Mouse (Mus musculus) adrenal gland, adult 2 months (tissue): ENCODE results near the gene Lpin2. TPM values are rescaled to one million over a fixed set of nuclear protein-coding genes. Genes with fewer than 3 reads are reported as not detected.

ENCODE experiments used
- DNase-seq: peaks from one replicate; pipeline ENCODE4 v3.0.0; 2021
- polyA plus RNA-seq: library from polyadenylated mRNA; depleted of rRNA; stranded (reverse); fragments of >200 nt; gene quantifications from 2 replicates; pipeline ENCODE4 v1.2.3, GENCODE M21; 2012
- total RNA-seq, 2 experiments: library from RNA; stranded (reverse); gene quantifications; 2 replicates each; pipeline ENCODE4 v1.2.3; 2021

Lpin2 gene
- total and polyA plus RNA-seq, 3 experiments, result 8.2 to 43.0 (median 38.1) TPM

GRCm38 (mm10) chr17:71171161-71171560 lies 11.2 kb upstream of the Lpin2 start:
- DNase-seq, result no peak

GRCm38 (mm10) chr17:71177336-71177735 lies 5.0 kb upstream of the Lpin2 start:
- DNase-seq, result no peak

- DNase-seq, result no peak
Measured at GRCm38 (mm10) chr17:71177949-71178348, 4.4 kb upstream of the Lpin2 start.

GRCm38 (mm10) chr17:71178530-71179181 lies 3.7 kb upstream of the Lpin2 start:
- DNase-seq, result no peak

DNA sequence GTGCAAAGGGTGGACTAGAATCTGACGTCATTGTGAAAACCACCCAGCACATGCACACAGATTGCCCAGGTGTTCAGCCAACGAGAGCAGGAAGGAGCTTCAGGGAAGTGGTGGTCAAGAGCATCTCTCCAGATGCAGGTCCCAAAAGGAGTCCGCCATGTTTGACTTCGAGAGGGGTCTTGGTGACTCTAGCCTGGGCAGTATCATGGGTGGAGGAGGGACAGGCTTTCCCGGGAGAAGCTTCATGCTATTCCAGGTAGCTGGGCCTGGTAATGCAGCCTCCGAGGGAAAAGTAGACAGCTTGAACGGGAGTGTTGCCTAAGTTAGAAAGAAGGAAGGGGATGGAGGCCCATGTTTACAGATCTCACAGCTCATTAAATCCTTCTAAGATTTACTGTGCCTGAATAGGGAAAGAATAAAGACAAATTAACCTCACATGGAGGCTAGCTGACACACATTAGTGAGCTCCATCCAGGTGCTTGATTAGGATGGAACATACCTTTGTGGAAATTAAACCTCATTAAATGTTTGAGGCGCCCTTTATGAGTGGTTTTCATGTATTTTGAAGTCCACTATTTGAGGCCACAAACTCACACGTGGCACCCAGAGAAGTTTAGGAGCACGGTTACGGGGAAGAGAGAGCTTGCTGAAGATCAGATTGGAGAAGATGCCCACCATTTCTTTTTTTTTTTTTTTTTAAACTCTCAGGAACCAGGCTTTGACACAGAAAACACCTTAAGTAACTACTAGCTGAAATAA lies 2.6 kb upstream of the Lpin2 start:
- no peak for DNase-seq

DNA sequence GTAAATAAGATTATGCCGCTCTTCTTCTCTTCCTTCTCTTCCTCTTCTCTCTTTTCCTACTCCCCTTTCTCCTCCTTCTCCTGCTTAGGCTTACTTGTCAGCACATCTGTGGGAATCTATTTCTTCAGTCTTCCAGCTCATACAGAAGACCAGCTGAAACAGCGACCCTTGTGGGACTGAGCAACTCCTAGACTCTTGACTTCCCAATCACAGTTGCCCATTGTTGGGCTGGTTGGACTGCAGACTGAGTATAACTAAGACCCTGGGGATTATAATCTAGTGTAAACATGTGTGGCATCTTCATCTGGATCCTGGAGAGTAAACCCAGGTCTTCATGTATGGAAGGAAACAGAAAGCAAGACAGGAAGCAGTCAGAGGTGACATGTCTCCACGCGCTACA lies 1.8 kb upstream of the Lpin2 start:
- DNase-seq, result no peak

DNA sequence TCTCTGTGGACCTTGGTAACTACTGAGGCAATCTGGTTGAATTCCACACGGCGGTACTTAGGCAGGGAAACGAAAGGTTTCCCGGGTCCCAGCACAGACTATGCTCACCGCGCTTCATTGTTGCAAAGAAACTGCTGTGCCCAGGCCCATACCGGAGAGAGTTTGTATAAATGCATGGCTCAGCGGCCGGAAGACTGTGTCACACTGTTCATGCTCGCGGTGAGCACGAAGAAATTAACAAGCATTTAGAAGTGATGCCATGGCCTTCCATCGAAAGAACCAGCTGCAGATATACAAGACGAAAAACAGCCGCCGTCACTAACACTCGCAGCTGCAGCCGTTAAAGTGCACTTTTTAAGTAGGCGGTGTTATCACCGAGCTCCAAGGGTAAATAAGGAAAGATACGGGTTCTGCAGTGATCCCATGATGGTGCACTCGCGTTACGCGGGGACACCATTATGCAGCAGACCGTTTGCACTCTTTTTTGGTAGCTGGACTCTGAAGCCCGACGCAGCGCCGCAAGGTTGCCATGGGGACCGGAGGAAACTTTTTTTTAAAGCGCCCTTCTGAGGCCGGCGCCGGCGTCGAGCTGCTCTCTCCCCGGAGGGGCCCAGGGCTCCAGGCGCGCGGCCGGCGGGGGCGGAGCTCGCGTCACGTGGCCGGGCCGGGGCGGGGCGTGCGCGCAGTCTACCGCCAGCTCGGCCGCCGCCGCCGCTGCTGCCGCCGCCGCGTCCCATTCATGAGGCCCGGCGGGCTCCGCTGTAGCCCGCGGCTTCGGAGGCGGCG lies 704 bp downstream of the Lpin2 start:
- peak; percentile 96 for DNase-seq

DNA sequence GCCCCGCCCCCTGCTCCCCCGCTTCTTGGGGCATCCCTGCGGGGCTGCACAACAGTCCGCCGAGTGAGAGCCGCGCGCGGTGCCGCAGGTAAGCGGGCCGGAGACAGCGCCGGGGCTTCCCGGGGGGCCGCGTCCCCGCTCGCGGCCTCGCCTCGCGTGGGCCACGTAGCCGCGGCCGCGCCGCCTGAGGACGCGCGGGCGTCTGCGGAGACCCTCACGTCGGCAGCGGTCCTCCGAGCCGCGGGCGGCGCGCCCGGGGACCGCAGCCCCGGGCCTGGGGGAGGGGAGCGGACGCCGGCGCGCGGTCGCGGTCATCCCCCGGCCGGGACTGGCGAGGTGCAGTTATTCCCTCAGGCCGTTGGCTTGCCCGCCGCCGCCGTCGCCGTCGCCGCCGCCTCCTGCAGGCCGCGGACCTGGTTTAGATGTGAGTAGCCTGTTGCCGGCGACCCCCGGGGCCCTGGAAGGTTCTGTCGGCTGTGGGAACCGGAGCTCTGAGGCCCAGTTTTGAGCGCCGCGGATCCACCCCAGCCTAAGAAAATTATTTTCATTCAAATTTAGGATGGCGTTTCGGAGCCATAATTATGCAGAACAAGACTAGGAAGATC lies 1.4 kb downstream of the Lpin2 start:
- DNase-seq, result no peak

DNA sequence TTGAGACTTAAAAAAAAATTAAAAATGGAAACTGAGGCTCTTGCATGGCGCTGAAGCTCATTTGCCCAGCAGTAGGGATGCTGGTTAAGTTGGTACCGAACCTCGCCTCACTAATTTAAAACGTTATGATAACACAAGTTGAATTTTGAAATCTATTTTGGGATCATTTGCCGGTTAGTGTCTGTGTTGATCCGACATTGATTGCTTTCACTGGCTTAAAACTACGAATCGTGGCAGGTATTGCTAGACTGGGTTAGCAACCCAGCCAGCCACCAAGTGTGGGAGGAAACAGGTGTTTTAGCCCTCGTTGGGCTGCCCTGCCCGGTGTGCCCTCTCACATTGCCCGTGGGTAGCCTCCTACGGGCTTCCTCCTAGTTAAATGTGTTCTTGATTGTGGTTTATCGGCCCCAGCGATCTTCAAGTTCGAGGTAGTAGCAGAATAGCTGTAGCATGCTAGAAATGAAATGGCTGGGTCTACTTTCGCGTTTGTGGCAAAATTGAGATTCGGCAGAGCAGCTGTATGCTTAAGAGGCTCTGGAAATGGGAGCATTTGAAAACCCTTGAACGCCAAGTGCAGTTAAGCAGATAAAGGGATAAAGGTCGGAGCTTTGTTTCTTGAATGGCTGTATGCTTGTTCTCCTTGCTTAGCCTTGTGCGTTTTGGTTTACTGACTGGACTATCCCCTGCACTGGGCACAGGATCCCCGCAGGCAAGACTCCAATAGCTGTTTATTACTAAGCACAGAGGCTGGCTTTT lies 2.2 kb downstream of the Lpin2 start:
- peak; percentile 52 for DNase-seq

DNA sequence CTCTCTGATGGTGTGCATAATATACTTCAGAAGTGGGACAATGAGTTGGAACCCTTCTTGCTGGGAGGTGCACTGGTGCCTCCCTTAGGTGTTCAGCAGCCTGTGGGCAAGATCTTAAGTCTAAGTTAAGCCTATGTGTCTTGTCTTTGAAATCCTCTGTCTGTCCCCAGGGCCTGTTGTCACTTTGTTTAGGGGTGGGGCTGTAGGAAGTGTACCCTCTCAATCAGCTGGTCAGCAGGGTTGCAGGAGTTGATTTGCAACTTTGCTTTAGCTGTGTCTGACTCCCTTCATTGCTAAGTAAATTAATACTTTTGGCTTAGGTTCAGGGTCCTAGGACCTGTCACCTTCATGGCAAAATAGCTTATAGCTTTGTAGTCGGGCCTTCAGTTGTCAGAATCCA lies 3.0 kb downstream of the Lpin2 start:
- no peak for DNase-seq

DNA sequence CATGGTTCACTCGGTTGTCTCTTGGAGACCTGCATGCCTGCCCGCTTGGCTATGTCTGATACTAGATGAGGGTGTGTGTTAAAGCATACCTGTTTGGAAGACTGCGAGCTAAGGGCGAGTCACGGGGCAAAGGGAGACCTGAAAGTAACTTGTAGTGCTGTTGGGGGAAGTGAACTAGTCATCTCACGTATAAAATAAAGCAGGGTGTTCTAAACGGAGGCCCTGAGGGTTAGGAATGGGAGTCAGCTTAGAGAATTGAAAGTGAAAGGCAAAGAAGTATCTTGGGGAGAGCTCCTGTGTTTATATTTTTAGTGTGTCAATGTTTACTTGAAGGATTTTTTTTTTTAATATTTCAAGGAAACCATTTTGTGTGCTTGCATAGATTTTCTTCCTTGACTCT lies 8.2 kb downstream of the Lpin2 start:
- no peak for DNase-seq

DNA sequence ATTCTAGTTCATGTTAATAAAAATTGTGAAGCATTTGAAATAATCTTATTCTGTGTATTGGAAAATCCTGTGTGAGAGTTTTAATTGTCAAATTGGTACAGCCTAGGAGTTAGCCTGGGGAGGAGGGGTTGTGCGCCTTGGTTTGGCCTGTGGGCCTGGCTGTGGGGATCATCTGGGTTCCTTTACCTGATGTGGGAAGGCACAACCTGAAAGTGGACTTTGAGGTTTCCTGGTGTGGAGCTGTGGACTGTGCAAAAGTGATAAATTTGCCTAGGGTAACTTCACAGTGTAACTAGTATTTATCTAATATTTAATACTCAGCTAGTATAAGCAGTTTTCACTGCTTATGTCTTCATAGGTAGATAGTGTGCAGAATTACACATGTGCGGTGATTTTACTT lies 8.7 kb downstream of the Lpin2 start:
- DNase-seq, result no peak

DNA sequence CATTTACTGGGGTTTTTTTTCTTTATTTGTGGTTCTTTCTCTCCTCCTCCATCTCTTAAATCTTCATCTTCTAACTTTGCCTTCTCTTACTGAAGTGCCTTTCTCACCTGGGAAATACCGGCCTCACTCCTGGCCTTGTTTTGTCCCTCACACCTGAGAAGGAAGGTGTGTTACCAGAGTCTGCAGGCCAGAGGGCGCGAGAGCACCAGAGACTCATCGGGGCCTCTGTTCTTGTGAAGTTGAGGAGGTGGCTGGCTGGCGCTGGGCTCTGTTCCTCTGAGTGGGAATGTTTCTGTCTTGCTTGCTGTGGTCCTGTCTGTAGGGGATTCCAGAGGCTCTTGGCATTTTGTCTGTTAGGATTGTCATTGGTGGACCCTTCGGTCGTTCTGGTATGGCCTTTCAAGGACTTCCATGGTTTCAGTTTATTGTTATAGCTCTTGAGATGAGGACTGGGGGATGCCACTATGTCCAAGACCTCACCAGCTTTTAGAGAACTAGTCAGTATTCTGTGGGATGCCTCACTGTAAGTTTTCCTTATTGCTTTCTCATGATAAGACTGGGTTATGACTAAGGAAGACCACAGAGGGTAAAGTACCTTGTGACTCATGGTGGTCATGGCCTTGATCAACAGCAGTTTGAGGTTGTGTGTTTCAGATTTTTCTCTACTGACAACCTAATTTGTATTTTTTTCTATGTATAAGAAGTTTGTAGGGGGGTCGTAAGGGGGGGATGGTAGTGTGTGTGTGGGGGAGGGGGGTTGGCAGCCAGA lies 9.5 kb downstream of the Lpin2 start:
- DNase-seq, result peak; percentile 50

- DNase-seq, result no peak
Measured at GRCm38 (mm10) chr17:71193019-71193418, 10.7 kb downstream of the Lpin2 start.

GRCm38 (mm10) chr17:71193485-71193884 lies 11.1 kb downstream of the Lpin2 start:
- DNase-seq, result no peak

DNA sequence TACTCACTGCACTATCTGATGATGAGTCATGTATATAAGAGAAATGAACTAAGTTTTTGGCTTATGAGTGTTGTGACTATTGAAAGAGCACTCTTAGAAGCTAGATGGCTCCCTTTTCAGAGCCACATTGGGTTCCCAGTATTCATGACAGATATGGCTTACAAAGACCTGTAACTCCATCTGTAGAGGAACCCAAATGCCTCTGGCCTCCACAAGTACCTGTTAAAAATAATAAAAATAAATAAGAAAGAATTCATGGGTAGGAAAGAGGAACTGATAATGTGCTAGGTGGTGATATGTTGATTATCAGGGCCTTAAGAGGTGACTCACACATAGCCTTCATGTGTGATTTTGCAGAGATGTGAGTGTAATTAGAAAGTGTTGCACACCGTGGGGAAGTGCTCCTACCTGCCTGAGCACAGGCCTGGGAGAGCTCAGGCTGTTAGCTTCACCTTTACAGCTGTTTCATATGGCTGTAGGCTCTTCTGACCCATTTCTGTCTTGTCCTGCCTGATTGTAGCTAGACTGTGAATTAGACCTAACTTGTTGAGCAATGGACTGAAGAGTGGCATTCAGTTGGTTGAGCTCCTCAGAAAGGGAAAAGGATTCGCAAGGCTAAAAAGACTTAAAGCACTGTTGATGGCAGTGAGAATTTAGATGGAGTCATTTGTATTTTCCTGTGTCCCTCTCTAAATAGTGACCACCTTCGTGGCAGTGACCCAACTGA lies 12.7 kb downstream of the Lpin2 start:
- no peak for DNase-seq

- DNase-seq, result peak; percentile 55
Measured at GRCm38 (mm10) chr17:71195633-71196391, 13.5 kb downstream of the Lpin2 start.

GRCm38 (mm10) chr17:71196415-71196814 lies 14.1 kb downstream of the Lpin2 start:
- no peak for DNase-seq

DNA sequence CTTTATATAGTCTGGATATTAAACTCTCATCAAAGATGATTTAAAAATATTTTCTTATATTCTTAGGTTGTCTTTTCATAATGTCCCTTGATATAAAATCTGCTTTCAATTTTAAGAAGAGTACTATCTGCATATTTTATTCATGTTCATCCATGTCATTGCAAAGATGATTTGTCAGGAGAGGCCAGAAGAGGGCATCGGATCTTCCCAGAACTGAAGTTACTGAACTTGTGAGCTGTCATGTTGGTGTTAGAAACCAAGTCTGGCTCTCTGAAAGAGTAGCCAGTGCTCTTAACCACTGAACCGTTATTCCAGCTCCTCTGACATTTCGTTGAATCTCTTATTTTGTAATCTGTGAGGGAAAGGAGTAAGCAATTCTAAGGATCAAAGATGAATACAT lies 17.0 kb downstream of the Lpin2 start:
- no peak for DNase-seq

DNA sequence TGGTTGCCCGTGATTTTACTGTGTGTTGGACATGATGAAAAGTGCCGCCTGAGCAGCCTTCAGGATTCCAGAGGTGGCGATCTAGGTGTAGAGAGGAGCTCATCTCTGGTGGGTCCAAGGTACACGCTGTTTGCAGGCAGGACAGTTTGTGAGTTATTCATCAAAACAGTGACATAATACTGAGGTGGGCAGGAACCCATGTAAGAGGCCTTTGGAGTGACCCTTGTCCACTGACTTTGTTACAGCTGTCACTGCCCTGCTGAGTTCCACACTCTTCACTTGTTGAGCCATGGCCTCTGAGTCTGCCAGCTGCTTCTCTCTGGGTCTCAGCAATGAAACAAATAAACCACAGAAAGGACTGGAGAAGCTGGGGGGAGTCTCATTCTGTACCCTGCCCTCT lies 19.8 kb downstream of the Lpin2 start:
- DNase-seq, result no peak
